Mouse (Mus musculus): ENCODE data around the gene Hoxb7.

GRCm38 (mm10) chr11:96310183-96310938, 23.9 kb downstream of the Hoxb7 start:
- TF ChIP-seq CTCF (IDR thresholded peaks at IDR 0.05; ENCODE audit: borderline replicate concordance, insufficient read depth, low read length) (no peak), POLR2A (IDR thresholded peaks at IDR 0.05; ENCODE audit: low read depth, low read length) (no peak; the same call in 1 of the 2 replicates)
